Mouse (Mus musculus): ENCODE results near the gene Polr2l. TPM values are rescaled to one million over a fixed set of nuclear protein-coding genes. Genes with fewer than 3 reads are reported as not detected.

Polr2l gene
- polyA plus RNA-seq, 1 experiment from 2014 or later, result 83.8 TPM

DNA sequence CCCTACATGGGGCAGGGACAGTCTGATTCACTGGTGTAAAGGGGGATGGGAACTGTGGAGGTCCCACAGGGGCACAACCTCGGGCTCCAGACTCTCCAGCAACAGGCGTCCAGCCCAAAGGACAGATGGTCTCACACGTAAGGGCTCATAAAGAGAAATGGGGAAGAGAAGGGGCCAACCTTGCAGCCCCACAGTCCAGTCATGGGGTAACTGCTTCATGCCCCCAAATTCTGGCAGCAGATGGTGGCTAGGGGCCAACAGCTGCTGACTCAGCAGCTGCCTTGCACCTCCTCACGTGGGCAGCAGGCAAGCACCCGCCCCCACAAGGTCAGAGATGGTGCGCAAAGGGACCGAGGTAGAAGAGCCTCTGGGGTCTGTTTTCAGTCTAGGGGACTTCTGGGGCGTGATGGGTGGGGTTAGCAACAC, 42.7 kb downstream of the Polr2l start:
- Histone ChIP-seq H3K4me2 (no peak overlapping the region), H3K4me3 (no peak overlapping the region), H3K9me3 (no peaks in the 10 kb centered on the region), H3K4me1 (peaks cover 69% of the 10 kb centered on the region), H3K27me3 (replicated peaks) (no peaks in the 10 kb centered on the region), H3K36me3 (replicated peaks) (peaks cover 15% of the 10 kb centered on the region), H3K27ac (no peak overlapping the region), H3K9ac (no peak overlapping the region)
- WGBS, result 89% methylated on average over 8 of the region's 8 CpGs
- no peak for ATAC-seq (replicated peaks)

DNA sequence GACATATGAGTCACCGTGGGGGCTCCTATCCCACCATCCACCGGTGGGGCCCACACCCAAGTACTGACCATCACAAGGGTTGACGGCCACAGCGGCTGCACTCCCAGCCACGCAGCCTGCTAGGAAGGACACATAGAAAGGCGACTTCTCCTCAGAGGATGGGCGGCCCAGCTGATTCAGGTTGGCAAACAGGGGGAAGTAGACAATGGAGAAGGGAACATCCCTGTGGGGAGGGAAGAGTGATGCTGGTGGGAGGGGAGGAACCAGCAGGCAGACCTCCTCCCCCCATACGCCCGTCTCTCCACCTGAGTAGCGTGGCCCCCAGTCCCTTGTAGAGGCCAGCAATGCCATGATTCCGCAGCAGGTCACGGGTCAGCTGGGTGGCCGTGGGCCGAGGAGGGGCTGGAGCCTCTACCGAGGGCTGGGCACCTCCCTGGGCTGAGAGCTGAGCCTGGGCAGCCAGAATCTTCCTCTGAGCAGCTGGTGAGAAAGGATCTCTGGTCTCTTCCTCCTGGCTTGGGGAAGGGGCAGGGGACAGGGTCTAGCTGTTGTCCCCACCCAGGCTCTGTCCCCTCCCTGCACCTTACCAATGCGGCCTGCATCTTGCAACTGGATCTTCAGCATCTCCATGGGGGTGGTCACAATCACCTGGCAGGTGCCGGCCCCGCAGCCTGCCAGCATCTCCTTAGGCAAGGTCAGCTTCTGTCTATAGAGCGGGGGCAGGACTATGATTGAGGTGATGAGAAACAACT, 43.3 kb downstream of the Polr2l start:
- Histone ChIP-seq H3K4me3 (no peak overlapping the region), H3K4me2 (no peak overlapping the region), H3K4me1 (peaks cover 65% of the 10 kb centered on the region), H3K27me3 (replicated peaks) (no peaks in the 10 kb centered on the region), H3K9me3 (no peaks in the 10 kb centered on the region), H3K36me3 (replicated peaks) (peaks cover 15% of the 10 kb centered on the region), H3K27ac (no peak overlapping the region), H3K9ac (no peak overlapping the region)
- ATAC-seq (replicated peaks), result no peak
- 92% methylated on average over 19 of the region's 19 CpGs for WGBS

GRCm38 (mm10) chr7:141430585-141431240, 44.2 kb downstream of the Polr2l start:
- peaks cover 15% of the 10 kb centered on the region for H3K36me3 ChIP-seq (replicated peaks)
- H3K4me1 ChIP-seq, result peaks cover 56% of the 10 kb centered on the region
- no peak for ATAC-seq (replicated peaks)
- H3K27ac ChIP-seq, result no peak overlapping the region
- no peak overlapping the region for H3K9ac ChIP-seq
- H3K4me3 ChIP-seq, result no peak overlapping the region
- no peaks in the 10 kb centered on the region for H3K27me3 ChIP-seq (replicated peaks)
- 94% methylated on average over 9 of the region's 9 CpGs for WGBS
- no peak overlapping the region for H3K4me2 ChIP-seq
- H3K9me3 ChIP-seq, result no peaks in the 10 kb centered on the region

DNA sequence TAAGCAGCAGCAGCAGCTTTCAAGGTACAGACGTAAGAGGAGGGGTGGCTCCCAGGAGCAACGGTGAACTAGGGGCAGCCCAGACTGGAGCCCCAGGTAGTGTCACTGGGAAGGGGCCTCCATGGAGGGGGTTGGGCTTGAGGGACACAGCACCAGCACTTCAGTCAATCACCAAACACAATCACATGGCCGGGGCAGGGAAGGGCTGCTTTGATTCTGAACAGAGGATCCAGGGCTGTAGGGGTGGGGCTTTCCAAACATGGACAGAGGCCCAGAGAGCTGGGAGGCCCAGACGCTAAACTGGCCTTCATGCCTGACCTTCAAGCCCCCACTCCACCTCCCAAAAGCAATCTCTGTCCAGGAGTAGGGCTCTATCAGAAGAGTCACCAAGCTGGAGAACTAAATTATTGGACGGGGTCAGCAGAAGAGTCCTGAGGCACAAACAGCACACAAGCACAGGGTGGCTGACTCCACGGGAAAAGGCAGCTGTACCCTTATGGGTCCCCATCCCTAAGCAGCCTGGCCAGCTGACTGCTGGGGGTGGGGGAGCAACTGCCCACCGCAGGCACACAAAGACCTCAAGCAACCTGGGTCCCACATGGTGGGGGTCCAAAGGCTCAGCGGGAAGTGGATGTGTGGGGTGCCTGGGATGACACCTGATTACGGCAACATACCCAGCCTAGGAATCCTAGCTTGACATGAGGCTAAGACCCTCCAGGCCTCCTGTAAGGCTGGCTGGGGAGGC, 44.9 kb downstream of the Polr2l start:
- ATAC-seq (replicated peaks), result 0 out of 2 replicates have a peak, but pooled peaks have one; percentile 26
- Histone ChIP-seq H3K27ac (peak overlapping the region; percentile 81), H3K9ac (no peak overlapping the region), H3K27me3 (replicated peaks) (no peaks in the 10 kb centered on the region), H3K4me1 (peaks cover 49% of the 10 kb centered on the region), H3K4me2 (peak overlapping the region; percentile 82), H3K4me3 (peak overlapping the region; percentile 59), H3K36me3 (replicated peaks) (peaks cover 15% of the 10 kb centered on the region), H3K9me3 (no peaks in the 10 kb centered on the region)
- WGBS, result 63% methylated on average over 9 of the region's 9 CpGs

- Histone ChIP-seq H3K4me3 (peak within 1 kb of the TSS; percentile 59), H3K27me3 (replicated peaks) (no peaks in the 10 kb centered on the region), H3K9ac (peak within 1 kb of the TSS; percentile 81), H3K9me3 (no peaks in the 10 kb centered on the region), H3K4me2 (peak within 1 kb of the TSS; percentile 82), H3K36me3 (replicated peaks) (peaks cover 15% of the 10 kb centered on the region), H3K4me1 (peaks cover 43% of the 10 kb centered on the region), H3K27ac (peak within 1 kb of the TSS; percentile 81)
- 3% methylated on average over 19 of the region's 19 CpGs for WGBS
- peak; percentile 85 for ATAC-seq (replicated peaks)
Measured at GRCm38 (mm10) chr7:141429310-141429709, 45.6 kb downstream of the Polr2l start, which contains the start of gene Cend1. Cend1 (minus strand) TSS chr7:141429491.

DNA sequence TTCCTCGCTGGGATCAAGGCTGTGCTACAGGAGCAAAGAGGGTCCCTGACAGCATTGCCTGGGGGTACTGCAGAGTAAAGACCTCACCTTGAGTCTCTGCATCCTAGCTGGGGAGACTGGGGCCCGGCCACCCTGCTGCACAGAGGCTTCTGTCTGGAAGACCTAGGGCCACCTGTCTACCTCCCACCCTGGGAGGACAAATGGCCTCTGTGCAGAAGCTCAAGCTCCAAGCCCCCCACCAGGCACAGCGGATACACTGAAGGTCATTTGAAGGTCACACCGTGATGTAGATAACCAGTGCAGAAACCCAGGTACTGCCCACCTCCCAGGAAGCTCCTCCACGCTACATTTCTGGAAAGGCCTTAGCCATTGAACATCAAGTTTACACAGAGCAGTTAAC, 46.2 kb downstream of the Polr2l start:
- WGBS, result 53% methylated on average over 5 of the region's 5 CpGs
- Histone ChIP-seq H3K4me3 (peak overlapping the region; percentile 59), H3K9ac (peak overlapping the region; percentile 81), H3K4me2 (peak overlapping the region; percentile 82), H3K36me3 (replicated peaks) (peaks cover 15% of the 10 kb centered on the region), H3K9me3 (no peaks in the 10 kb centered on the region), H3K27me3 (replicated peaks) (no peaks in the 10 kb centered on the region), H3K4me1 (peaks cover 38% of the 10 kb centered on the region), H3K27ac (peak overlapping the region; percentile 81)
- no peak for ATAC-seq (replicated peaks)

- Histone ChIP-seq H3K36me3 (replicated peaks) (peaks cover 10% of the 10 kb centered on the region; the same call in 1 of the 2 replicates), H3K9me3 (no peaks in the 10 kb centered on the region), H3K27me3 (replicated peaks) (no peaks in the 10 kb centered on the region), H3K9ac (no peak overlapping the region), H3K4me3 (no peak overlapping the region), H3K4me1 (peaks cover 27% of the 10 kb centered on the region), H3K27ac (no peak overlapping the region), H3K4me2 (no peak overlapping the region)
- ATAC-seq (replicated peaks), result no peak
- WGBS, result 84% methylated on average over 12 of the region's 12 CpGs
Measured at GRCm38 (mm10) chr7:141426948-141427730, 47.8 kb downstream of the Polr2l start.

DNA sequence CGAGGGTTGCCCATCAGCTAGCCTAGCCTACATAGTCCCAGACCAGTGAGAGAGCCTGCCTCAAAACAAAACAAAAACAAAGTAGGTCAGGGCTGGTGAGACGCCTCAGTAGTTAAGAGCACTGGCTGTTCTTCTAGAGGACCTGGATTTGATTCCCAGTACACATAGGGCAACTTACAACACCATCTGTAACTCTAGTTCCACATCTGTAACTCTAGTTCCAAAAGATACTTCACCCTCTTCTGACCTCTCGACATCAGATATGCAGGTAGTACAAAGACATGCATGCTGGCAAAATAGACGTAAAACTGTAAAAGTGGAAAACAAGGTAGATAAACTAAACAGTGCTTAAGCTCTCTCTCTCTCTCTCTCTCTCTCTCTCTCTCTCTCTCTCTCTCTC, 51.1 kb downstream of the Polr2l start:
- no peaks in the 10 kb centered on the region; the same call in 1 of the 2 replicates for H3K36me3 ChIP-seq (replicated peaks)
- WGBS, result 76% methylated on average over 4 of the region's 4 CpGs
- H3K9ac ChIP-seq, result no peak overlapping the region
- H3K4me1 ChIP-seq, result peaks cover 11% of the 10 kb centered on the region
- H3K4me2 ChIP-seq, result no peak overlapping the region
- no peak for ATAC-seq (replicated peaks)
- no peaks in the 10 kb centered on the region for H3K9me3 ChIP-seq
- no peak overlapping the region for H3K4me3 ChIP-seq
- H3K27ac ChIP-seq, result no peak overlapping the region
- H3K27me3 ChIP-seq (replicated peaks), result no peaks in the 10 kb centered on the region

Other genes with a start within 250 kb of the Polr2l start
- gene Phrf1, start 246.3 kb downstream of the Polr2l start, polyA plus RNA-seq (2015; fragmentation: Nextera tagmentation; extraction: Ambion mirVana), result 77.3 and 85.7 TPM in 2 replicates
- gene Irf7, start 208.7 kb downstream of the Polr2l start, polyA plus RNA-seq (2015; fragmentation: Nextera tagmentation; extraction: Ambion mirVana), result 2.1 and 4.2 TPM in 2 replicates
- not detected in 2 replicates for gene Cdhr5, start 198.3 kb downstream of the Polr2l start, polyA plus RNA-seq (2015; fragmentation: Nextera tagmentation; extraction: Ambion mirVana)
- 1.6 and 1.8 TPM in 2 replicates for gene Sct, start 196.0 kb downstream of the Polr2l start, polyA plus RNA-seq (2015; fragmentation: Nextera tagmentation; extraction: Ambion mirVana)
- 0.74 and 0.96 TPM in 2 replicates for gene Drd4, start 183.1 kb downstream of the Polr2l start, polyA plus RNA-seq (2015; fragmentation: Nextera tagmentation; extraction: Ambion mirVana)
- 224 and 234 TPM in 2 replicates for gene Deaf1, start 147.4 kb downstream of the Polr2l start, polyA plus RNA-seq (2015; fragmentation: Nextera tagmentation; extraction: Ambion mirVana)
- 63.0 and 63.3 TPM in 2 replicates for gene Tmem80, start 147.4 kb downstream of the Polr2l start, polyA plus RNA-seq (2015; fragmentation: Nextera tagmentation; extraction: Ambion mirVana)
- gene Eps8l2, start 136.3 kb downstream of the Polr2l start, polyA plus RNA-seq (2015; fragmentation: Nextera tagmentation; extraction: Ambion mirVana), result 0.49 and 0.66 TPM in 2 replicates
- gene Taldo1, start 82.9 kb downstream of the Polr2l start, polyA plus RNA-seq (2015; fragmentation: Nextera tagmentation; extraction: Ambion mirVana), result 292 and 298 TPM in 2 replicates
- 57.2 and 59.5 TPM in 2 replicates for gene Gatd1, start 61.0 kb downstream of the Polr2l start, polyA plus RNA-seq (2015; fragmentation: Nextera tagmentation; extraction: Ambion mirVana)
- 111 and 113 TPM in 2 replicates for gene Cend1, start 45.6 kb downstream of the Polr2l start, polyA plus RNA-seq (2015; fragmentation: Nextera tagmentation; extraction: Ambion mirVana)
- gene Slc25a22, start 37.2 kb downstream of the Polr2l start, polyA plus RNA-seq (2015; fragmentation: Nextera tagmentation; extraction: Ambion mirVana), result 109 and 120 TPM in 2 replicates
- gene Pidd1, start 31.1 kb downstream of the Polr2l start, polyA plus RNA-seq (2015; fragmentation: Nextera tagmentation; extraction: Ambion mirVana), result 3.4 and 3.8 TPM in 2 replicates
- 597 and 636 TPM in 2 replicates for gene Rplp2, start 27.8 kb downstream of the Polr2l start, polyA plus RNA-seq (2015; fragmentation: Nextera tagmentation; extraction: Ambion mirVana)
- gene Pnpla2, start 19.9 kb downstream of the Polr2l start, polyA plus RNA-seq (2015; fragmentation: Nextera tagmentation; extraction: Ambion mirVana), result 17.7 and 20.1 TPM in 2 replicates
- gene Cracr2b, start 14.0 kb downstream of the Polr2l start, polyA plus RNA-seq (2015; fragmentation: Nextera tagmentation; extraction: Ambion mirVana), result 7.6 and 8.7 TPM in 2 replicates
- gene Cd151, start 7.7 kb downstream of the Polr2l start, polyA plus RNA-seq (2015; fragmentation: Nextera tagmentation; extraction: Ambion mirVana), result 18.8 and 20.5 TPM in 2 replicates
- 49.1 and 55.3 TPM in 2 replicates for gene Tspan4, start 108 bp upstream of the Polr2l start, polyA plus RNA-seq (2015; fragmentation: Nextera tagmentation; extraction: Ambion mirVana)
- gene Chid1, start 64.7 kb upstream of the Polr2l start, polyA plus RNA-seq (2015; fragmentation: Nextera tagmentation; extraction: Ambion mirVana), result 44.1 and 44.6 TPM in 2 replicates
- gene Ap2a2, start 87.0 kb upstream of the Polr2l start, polyA plus RNA-seq (2015; fragmentation: Nextera tagmentation; extraction: Ambion mirVana), result 132 and 135 TPM in 2 replicates
- gene Muc6, start 180.2 kb upstream of the Polr2l start, polyA plus RNA-seq (2015; fragmentation: Nextera tagmentation; extraction: Ambion mirVana), result 0.27 and 0.37 TPM in 2 replicates
- gene Muc2, start 215.2 kb upstream of the Polr2l start, polyA plus RNA-seq (2015; fragmentation: Nextera tagmentation; extraction: Ambion mirVana), result 0.15 and 0.38 TPM in 2 replicates